Mouse (Mus musculus) thymus, adult 2 months (tissue): ENCODE data around the gene Ldb2.

Experiments used
- CTCF ChIP-seq: fragments of 200-500 bp; IDR thresholded peaks from 2 replicates; pipeline ENCODE4 v1.5.1; 2012; ENCODE audit warnings: mild to moderate bottlenecking, control low read depth, low read length, moderate library complexity, borderline replicate concordance; ENCODE audit not compliant: control insufficient read depth, poor library complexity, insufficient read depth; ENCODE audit errors: extremely low read depth
- POLR2A ChIP-seq: fragments of 200-500 bp; IDR thresholded peaks from 2 replicates; pipeline ENCODE4 v1.6.1; 2012; ENCODE audit warnings: mild to moderate bottlenecking, low read length, control low read depth, moderate library complexity; ENCODE audit not compliant: control insufficient read depth, poor library complexity, insufficient read depth; ENCODE audit errors: extremely low read depth

DNA sequence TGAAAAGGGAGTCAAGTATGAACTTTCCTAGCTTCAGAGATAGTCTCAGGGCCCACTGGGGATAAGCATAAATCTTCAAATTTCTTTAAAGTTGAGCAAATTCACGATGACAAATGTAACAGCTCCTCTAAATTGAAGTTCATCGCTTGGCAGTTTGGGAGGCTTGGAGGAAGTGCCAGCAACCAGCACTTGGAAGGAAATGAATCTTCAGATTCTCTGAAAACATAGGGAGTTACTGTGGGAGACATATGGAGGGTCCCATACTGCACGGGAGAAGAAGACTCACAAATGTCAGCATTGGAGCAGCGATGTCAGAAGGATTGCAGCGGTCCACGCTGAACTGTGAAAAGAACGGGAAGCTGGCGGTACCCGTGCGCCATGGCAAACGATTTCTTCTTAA is 139.8 kb downstream of the Ldb2 start:
- TF ChIP-seq POLR2A (no peak), CTCF (no peak)
